Mouse (Mus musculus): ENCODE measurements around the gene Kptn. TPM values are rescaled to one million over a fixed set of nuclear protein-coding genes. Genes with fewer than 3 reads are reported as not detected.
A peak's percentile ranks its signal among the peaks of the same experiment; 100 is the strongest.

Gene Kptn
- 28.1 and 32.7 TPM in 2 replicates for polyA plus RNA-seq (2014; fragmentation: Nextera tagmentation; extraction: Ambion mirVana)

DNA sequence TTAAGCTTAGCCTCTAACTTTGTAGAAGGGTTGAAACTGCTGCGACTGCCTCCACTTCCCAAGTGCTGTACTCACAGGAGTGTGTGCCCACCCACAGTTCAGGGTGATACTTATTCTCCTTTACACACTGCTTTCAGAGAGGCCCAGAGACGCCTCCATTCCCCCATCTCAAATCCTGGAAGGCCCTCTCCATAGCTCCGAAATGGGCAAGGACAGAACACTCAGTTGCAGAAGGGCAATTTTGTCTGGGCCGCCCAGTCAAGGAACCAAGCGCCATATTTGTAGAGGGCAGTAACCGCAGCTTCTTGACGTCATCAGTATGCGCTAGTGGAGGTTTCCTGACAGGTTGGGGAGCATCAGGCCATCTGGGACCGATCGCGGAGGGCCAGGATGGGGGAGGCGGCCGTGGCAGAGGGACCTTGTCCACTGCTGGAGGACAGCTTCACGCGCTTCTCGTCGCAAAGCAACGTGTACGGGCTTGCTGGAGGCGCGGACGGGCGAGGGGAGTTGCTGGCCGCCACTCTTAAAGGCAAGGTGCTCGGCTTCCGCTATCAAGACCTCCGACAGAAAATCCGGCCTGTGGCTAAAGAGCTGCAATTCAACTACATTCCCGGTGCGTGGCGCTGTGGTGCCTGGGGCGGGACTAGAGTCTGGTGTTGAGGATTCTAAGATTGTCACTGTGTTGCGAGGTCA lies at the start of gene Kptn:
Gene Kptn (plus strand): TSS at position 327 of the 693 bp plus-strand sequence.
- Histone ChIP-seq H3K4me2 (ENCODE audit: low read length) (peak within 1 kb of the TSS; percentile 57), H3K4me3 (ENCODE audit: low read depth, low read length) (peak within 1 kb of the TSS; percentile 88), H3K9me3 (ENCODE audit: control insufficient read depth, low read length) (no peaks in the 10 kb centered on the region), H3K9ac (ENCODE audit: low read length) (peak within 1 kb of the TSS; percentile 74), H3K27ac (ENCODE audit: low read depth) (peak within 1 kb of the TSS; percentile 85), H3K27me3 (replicated peaks; ENCODE audit: control insufficient read depth, insufficient read depth, low read length) (no peaks in the 10 kb centered on the region), H3K36me3 (ENCODE audit: control insufficient read depth, insufficient read depth, low read length) (peaks cover 44% of the 10 kb centered on the region), H3K4me1 (replicated peaks; ENCODE audit: control insufficient read depth, insufficient read depth, low read length) (peaks cover 4% of the 10 kb centered on the region)
- DNase-seq (ENCODE audit: low spot score), result peak; percentile 99
- ATAC-seq (replicated peaks; ENCODE audit: low FRiP score, low TSS enrichment, low read depth), result peak; percentile 88
- WGBS, result 2% methylated on average over 33 of the region's 33 CpGs

DNA sequence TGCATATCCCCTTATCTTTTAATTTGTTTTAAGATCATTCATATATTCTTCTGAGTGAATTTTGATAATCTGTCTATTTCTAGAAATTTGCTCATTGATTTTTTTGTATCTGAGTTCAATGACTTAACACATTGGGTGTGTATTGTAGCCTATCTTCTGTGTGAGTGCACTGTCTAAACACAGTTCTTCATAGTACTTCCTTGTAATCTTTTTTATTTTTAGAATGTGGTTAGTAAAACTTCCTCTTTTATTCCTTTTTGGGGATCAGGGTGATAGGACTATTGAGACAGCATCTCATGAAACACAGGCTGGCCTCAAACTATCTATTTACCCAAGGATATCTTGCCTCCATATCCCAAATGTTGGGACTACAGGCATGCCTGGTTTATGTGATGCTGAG lies 48.8 kb upstream of the Kptn start:
- Histone ChIP-seq H3K4me1 (replicated peaks; ENCODE audit: control insufficient read depth, insufficient read depth, low read length) (no peaks in the 10 kb centered on the region), H3K27ac (ENCODE audit: low read depth) (no peak overlapping the region), H3K9ac (ENCODE audit: low read length) (no peak overlapping the region), H3K9me3 (ENCODE audit: control insufficient read depth, low read length) (no peaks in the 10 kb centered on the region), H3K4me3 (ENCODE audit: low read depth, low read length) (no peak overlapping the region), H3K4me2 (ENCODE audit: low read length) (no peak overlapping the region), H3K27me3 (replicated peaks; ENCODE audit: control insufficient read depth, insufficient read depth, low read length) (no peaks in the 10 kb centered on the region), H3K36me3 (ENCODE audit: control insufficient read depth, insufficient read depth, low read length) (no peaks in the 10 kb centered on the region)
- DNase-seq (ENCODE audit: low spot score), result no peak
- ATAC-seq (replicated peaks; ENCODE audit: low FRiP score, low TSS enrichment, low read depth), result no peak

- DNase-seq (ENCODE audit: low spot score) (no peak), ATAC-seq (replicated peaks; ENCODE audit: low FRiP score, low TSS enrichment, low read depth) (0 out of 2 replicates have a peak, but pooled peaks have one; percentile 32)
- WGBS, result 76% methylated on average over 6 of the region's 6 CpGs
These were observed 47.8 kb upstream of the Kptn start for GRCm38 (mm10) chr7:16071906-16072305.

GRCm38 (mm10) chr7:16079947-16080346 lies 39.7 kb upstream of the Kptn start:
- no peaks in the 10 kb centered on the region for H3K4me1 ChIP-seq (replicated peaks; ENCODE audit: control insufficient read depth, insufficient read depth, low read length)
- H3K4me2 ChIP-seq (ENCODE audit: low read length), result no peak overlapping the region
- H3K27ac ChIP-seq (ENCODE audit: low read depth), result no peak overlapping the region
- H3K9me3 ChIP-seq (ENCODE audit: control insufficient read depth, low read length), result no peaks in the 10 kb centered on the region
- no peak overlapping the region for H3K4me3 ChIP-seq (ENCODE audit: low read depth, low read length)
- no peak overlapping the region for H3K9ac ChIP-seq (ENCODE audit: low read length)
- DNase-seq (ENCODE audit: low spot score), result no peak
- H3K27me3 ChIP-seq (replicated peaks; ENCODE audit: control insufficient read depth, insufficient read depth, low read length), result no peaks in the 10 kb centered on the region
- H3K36me3 ChIP-seq (ENCODE audit: control insufficient read depth, insufficient read depth, low read length), result no peaks in the 10 kb centered on the region
- 56% methylated on average over 1 of the region's 1 CpGs for WGBS
- no peak for ATAC-seq (replicated peaks; ENCODE audit: low FRiP score, low TSS enrichment, low read depth)

More at GRCm38 (mm10) chr7:16071906-16072305, 47.8 kb upstream of the Kptn start:
- Histone ChIP-seq H3K4me3 (ENCODE audit: low read depth, low read length) (no peak overlapping the region), H3K4me1 (replicated peaks; ENCODE audit: control insufficient read depth, insufficient read depth, low read length) (no peaks in the 10 kb centered on the region), H3K36me3 (ENCODE audit: control insufficient read depth, insufficient read depth, low read length) (no peaks in the 10 kb centered on the region), H3K9ac (ENCODE audit: low read length) (no peak overlapping the region), H3K27ac (ENCODE audit: low read depth) (no peak overlapping the region), H3K27me3 (replicated peaks; ENCODE audit: control insufficient read depth, insufficient read depth, low read length) (no peaks in the 10 kb centered on the region), H3K9me3 (ENCODE audit: control insufficient read depth, low read length) (no peaks in the 10 kb centered on the region), H3K4me2 (ENCODE audit: low read length) (no peak overlapping the region)

GRCm38 (mm10) chr7:16080581-16080980 lies 39.1 kb upstream of the Kptn start:
- Histone ChIP-seq H3K36me3 (ENCODE audit: control insufficient read depth, insufficient read depth, low read length) (no peaks in the 10 kb centered on the region), H3K27ac (ENCODE audit: low read depth) (no peak overlapping the region), H3K4me2 (ENCODE audit: low read length) (no peak overlapping the region), H3K9me3 (ENCODE audit: control insufficient read depth, low read length) (no peaks in the 10 kb centered on the region), H3K27me3 (replicated peaks; ENCODE audit: control insufficient read depth, insufficient read depth, low read length) (no peaks in the 10 kb centered on the region), H3K4me3 (ENCODE audit: low read depth, low read length) (no peak overlapping the region), H3K4me1 (replicated peaks; ENCODE audit: control insufficient read depth, insufficient read depth, low read length) (no peaks in the 10 kb centered on the region), H3K9ac (ENCODE audit: low read length) (no peak overlapping the region)
- 68% methylated on average over 4 of the region's 4 CpGs for WGBS
- no peak for DNase-seq (ENCODE audit: low spot score)
- ATAC-seq (replicated peaks; ENCODE audit: low FRiP score, low TSS enrichment, low read depth), result no peak

DNA sequence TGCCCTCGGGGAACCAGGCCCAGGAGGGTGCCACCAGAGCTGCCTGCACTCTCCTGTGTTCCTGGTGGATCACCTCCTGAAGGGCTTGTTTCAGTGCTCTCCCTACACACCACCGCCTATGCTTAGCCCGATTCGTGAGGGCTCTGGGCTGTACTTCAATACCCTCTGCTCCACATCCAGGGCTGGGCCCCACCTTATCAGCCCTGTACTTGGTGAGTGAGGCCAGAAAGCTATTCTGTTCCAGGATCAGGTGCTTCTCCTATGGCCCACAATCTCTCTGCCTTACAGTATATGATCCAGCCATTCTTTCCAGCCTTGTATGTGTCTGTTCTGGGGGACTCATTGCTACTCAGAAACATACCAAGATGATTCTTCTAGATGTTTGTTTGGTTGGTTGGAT lies 36.3 kb upstream of the Kptn start:
- ATAC-seq (replicated peaks; ENCODE audit: low FRiP score, low TSS enrichment, low read depth), result no peak
- Histone ChIP-seq H3K9ac (ENCODE audit: low read length) (no peak overlapping the region), H3K4me2 (ENCODE audit: low read length) (no peak overlapping the region), H3K4me3 (ENCODE audit: low read depth, low read length) (no peak overlapping the region), H3K4me1 (replicated peaks; ENCODE audit: control insufficient read depth, insufficient read depth, low read length) (no peaks in the 10 kb centered on the region), H3K9me3 (ENCODE audit: control insufficient read depth, low read length) (0 out of 2 replicates have a peak, but pooled peaks cover 2% of the 10 kb centered on the region), H3K27me3 (replicated peaks; ENCODE audit: control insufficient read depth, insufficient read depth, low read length) (no peaks in the 10 kb centered on the region), H3K27ac (ENCODE audit: low read depth) (no peak overlapping the region), H3K36me3 (ENCODE audit: control insufficient read depth, insufficient read depth, low read length) (no peaks in the 10 kb centered on the region)
- WGBS, result 62% methylated on average over 4 of the region's 4 CpGs
- no peak for DNase-seq (ENCODE audit: low spot score)

DNA sequence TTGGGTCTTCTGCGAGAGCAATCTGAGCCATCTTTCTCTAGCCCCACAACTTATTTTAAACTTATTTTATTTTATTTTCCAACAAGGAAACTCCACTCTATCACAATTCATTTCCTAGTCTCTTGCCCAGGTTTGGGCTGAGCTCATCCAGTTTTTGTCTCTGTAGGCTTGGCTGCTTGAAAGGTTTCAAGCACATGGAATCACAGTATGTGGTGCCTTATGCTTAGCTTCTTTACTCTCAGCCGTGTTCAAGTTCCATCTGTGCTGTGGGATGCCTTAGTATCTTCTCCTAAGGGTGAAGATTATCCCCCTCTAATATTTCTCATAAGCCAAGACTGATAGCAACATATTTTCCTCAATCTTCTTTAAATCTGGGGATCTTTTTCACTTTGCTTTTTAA lies 32.1 kb upstream of the Kptn start:
- Histone ChIP-seq H3K27me3 (replicated peaks; ENCODE audit: control insufficient read depth, insufficient read depth, low read length) (no peaks in the 10 kb centered on the region), H3K4me1 (replicated peaks; ENCODE audit: control insufficient read depth, insufficient read depth, low read length) (no peaks in the 10 kb centered on the region), H3K27ac (ENCODE audit: low read depth) (no peak overlapping the region), H3K4me2 (ENCODE audit: low read length) (no peak overlapping the region), H3K36me3 (ENCODE audit: control insufficient read depth, insufficient read depth, low read length) (no peaks in the 10 kb centered on the region), H3K9me3 (ENCODE audit: control insufficient read depth, low read length) (0 out of 2 replicates have a peak, but pooled peaks cover 2% of the 10 kb centered on the region), H3K4me3 (ENCODE audit: low read depth, low read length) (no peak overlapping the region), H3K9ac (ENCODE audit: low read length) (no peak overlapping the region)
- 76% methylated on average over 2 of the region's 2 CpGs for whole genome bisulfite sequencing
- DNase-seq (ENCODE audit: low spot score) (no peak), ATAC-seq (replicated peaks; ENCODE audit: low FRiP score, low TSS enrichment, low read depth) (no peak)

DNA sequence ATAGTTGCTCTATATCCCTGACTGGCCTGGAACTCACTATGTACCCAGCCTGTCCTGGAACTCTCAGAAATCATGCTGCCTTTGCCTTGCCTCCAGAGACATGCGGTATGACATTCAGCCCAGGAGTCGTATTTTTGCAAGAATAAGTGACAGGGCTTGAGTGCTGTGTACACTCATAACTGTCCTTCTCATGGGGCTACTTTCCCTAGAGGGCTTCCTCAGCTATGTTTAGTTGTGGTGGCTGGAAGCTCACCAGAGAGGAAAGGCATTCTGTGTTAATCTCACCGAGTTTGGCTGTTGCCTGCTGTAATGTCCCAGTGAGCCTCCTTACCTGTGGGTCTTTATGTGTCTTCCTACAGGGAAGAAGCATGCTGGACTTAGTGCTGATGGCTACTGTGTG lies 25.1 kb upstream of the Kptn start:
- Histone ChIP-seq H3K4me3 (ENCODE audit: low read depth, low read length) (no peak overlapping the region), H3K27me3 (replicated peaks; ENCODE audit: control insufficient read depth, insufficient read depth, low read length) (no peaks in the 10 kb centered on the region), H3K36me3 (ENCODE audit: control insufficient read depth, insufficient read depth, low read length) (no peaks in the 10 kb centered on the region), H3K4me2 (ENCODE audit: low read length) (no peak overlapping the region), H3K27ac (ENCODE audit: low read depth) (no peak overlapping the region), H3K9ac (ENCODE audit: low read length) (no peak overlapping the region), H3K4me1 (replicated peaks; ENCODE audit: control insufficient read depth, insufficient read depth, low read length) (peaks cover 9% of the 10 kb centered on the region), H3K9me3 (ENCODE audit: control insufficient read depth, low read length) (no peaks in the 10 kb centered on the region)
- ATAC-seq (replicated peaks; ENCODE audit: low FRiP score, low TSS enrichment, low read depth) (no peak), DNase-seq (ENCODE audit: low spot score) (no peak)
- WGBS, result 73% methylated on average over 3 of the region's 3 CpGs
